Mouse (Mus musculus) forebrain, embryonic 14.5 days (tissue): ENCODE measurements around the gene Memo1. TPM values are rescaled to one million over a fixed set of nuclear protein-coding genes. Genes with fewer than 3 reads are reported as not detected.
A peak's percentile ranks its signal among the peaks of the same experiment; 100 is the strongest.

ENCODE experiments used
- ATAC-seq: fragments of 200-750 bp; cut with Nextera tagmentation; 2 replicates; pipeline ENCODE4 v1.8.0; 2017; ENCODE audit warnings: mild to moderate bottlenecking, moderate library complexity
- DNase-seq: peaks from one replicate; pipeline ENCODE4 v3.0.0-alpha.2; 2015; ENCODE audit warnings: low spot score
- H3K27ac ChIP-seq: fragments of 300-500 bp; sonication (generic); 2 replicates; pipeline ENCODE4 v1.5.1; 2014; ENCODE audit warnings: low read depth, mild to moderate bottlenecking, control low read depth, low read length, moderate library complexity
- H3K27me3 ChIP-seq: fragments of 300-500 bp; sonication (generic); replicated peaks from 2 replicates; pipeline ENCODE4 v1.6.1; 2014; ENCODE audit warnings: low read length, control low read depth, mixed read lengths; ENCODE audit not compliant: control insufficient read depth, insufficient read depth
- H3K36me3 ChIP-seq: fragments of 300-500 bp; sonication (generic); 2 replicates; pipeline ENCODE4 v1.6.1; 2014; ENCODE audit warnings: low read length, control low read depth; ENCODE audit not compliant: control insufficient read depth, insufficient read depth
- H3K4me1 ChIP-seq: fragments of 300-500 bp; sonication (generic); 2 replicates; pipeline ENCODE4 v1.6.1; 2014; ENCODE audit warnings: antibody characterized with exemption, low read length, control low read depth; ENCODE audit not compliant: control insufficient read depth, insufficient read depth
- H3K4me2 ChIP-seq: fragments of 300-500 bp; sonication (generic); 2 replicates; pipeline ENCODE4 v1.6.1; 2014; ENCODE audit warnings: mild to moderate bottlenecking, control low read depth, low read length
- H3K4me3 ChIP-seq: fragments of 300-500 bp; sonication (generic); 2 replicates; pipeline ENCODE4 v1.5.1; 2014; ENCODE audit warnings: low read depth, low read length, control low read depth
- H3K9ac ChIP-seq: fragments of 300-500 bp; sonication (generic); 2 replicates; pipeline ENCODE4 v1.6.1; 2014; ENCODE audit warnings: mild to moderate bottlenecking, low read length, control low read depth, moderate library complexity
- H3K9me3 ChIP-seq: fragments of 300-500 bp; sonication (generic); replicated peaks from 2 replicates; pipeline ENCODE4 v1.6.1; 2016; ENCODE audit warnings: low read length, control low read depth, mixed read lengths; ENCODE audit not compliant: control insufficient read depth
- WGBS: fragments of 180-500 bp; shearing (Covaris S2); extraction: QIAGEN DNeasy Blood & Tissue Kit; methylation state at CpG from one replicate; pipeline ENCODE4 v1.1.7; 2014; 5-methylcytosine and 5-hydroxymethylcytosine counted together
- polyA plus RNA-seq: library from polyadenylated mRNA; unstranded; fragments of >200 nt; fragmentation: Nextera tagmentation; extraction: Ambion mirVana; gene quantifications from 2 replicates; pipeline ENCODE4 v1.2.1, GENCODE M21; 2014

The Memo1 gene
- polyA plus RNA-seq, 1 experiment from 2014 or later = 85.3 TPM

- Histone ChIP-seq H3K36me3 (no peaks in the 10 kb centered on the region), H3K4me2 (no peak overlapping the region), H3K27ac (no peak overlapping the region), H3K27me3 (no peaks in the 10 kb centered on the region), H3K9ac (no peak overlapping the region), H3K4me1 (peaks cover 3% of the 10 kb centered on the region), H3K9me3 (no peaks in the 10 kb centered on the region), H3K4me3 (no peak overlapping the region)
- DNase-seq (no peak), ATAC-seq (no peak)
- WGBS = 91% methylated on average over 2 of the region's 2 CpGs
These were observed 25.1 kb downstream of the Memo1 start for GRCm38 (mm10) chr17:74270205-74270604.

DNA sequence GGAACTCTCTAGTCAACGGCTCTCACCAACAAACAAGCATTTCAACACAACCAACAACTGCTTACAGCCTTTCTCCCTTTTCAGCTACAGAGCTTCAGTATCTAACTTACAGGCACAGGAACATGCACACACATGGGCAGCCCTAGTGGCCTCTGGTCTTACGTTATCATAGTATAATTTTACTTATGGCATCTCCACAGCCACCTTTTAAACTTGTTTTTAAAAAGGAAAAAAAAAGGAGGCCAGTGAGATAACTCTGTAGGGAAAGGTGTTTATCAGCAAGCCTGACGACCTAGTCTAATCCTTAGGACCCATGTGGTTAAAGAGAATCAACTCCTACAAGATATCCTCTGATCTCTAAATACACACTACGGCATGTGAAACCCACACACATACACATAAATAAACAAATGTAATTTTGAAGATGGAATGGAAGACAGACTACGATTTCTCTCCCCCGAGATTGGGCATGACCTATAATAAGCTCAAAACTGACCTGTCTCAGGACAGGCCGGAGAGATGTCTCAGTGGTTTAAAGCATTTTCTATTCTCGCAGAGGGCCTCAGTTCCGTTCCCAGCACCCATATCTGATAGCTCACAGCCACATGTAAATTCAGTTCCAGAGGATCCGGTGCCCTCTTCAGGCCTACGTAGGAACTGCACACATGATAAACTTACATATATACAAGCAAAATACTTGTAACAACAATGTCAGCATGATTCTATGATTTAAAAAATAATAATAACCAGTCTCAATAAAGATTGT lies 27.7 kb downstream of the Memo1 start:
- WGBS = 95% methylated on average over 11 of the region's 11 CpGs
- no peak overlapping the region for H3K9ac ChIP-seq
- H3K4me2 ChIP-seq = no peak overlapping the region
- ATAC-seq = no peak
- no peaks in the 10 kb centered on the region for H3K27me3 ChIP-seq
- H3K27ac ChIP-seq = no peak overlapping the region
- DNase-seq = no peak
- no peaks in the 10 kb centered on the region for H3K9me3 ChIP-seq
- H3K4me1 ChIP-seq = peaks cover 13% of the 10 kb centered on the region
- no peaks in the 10 kb centered on the region for H3K36me3 ChIP-seq
- H3K4me3 ChIP-seq = no peak overlapping the region

DNA sequence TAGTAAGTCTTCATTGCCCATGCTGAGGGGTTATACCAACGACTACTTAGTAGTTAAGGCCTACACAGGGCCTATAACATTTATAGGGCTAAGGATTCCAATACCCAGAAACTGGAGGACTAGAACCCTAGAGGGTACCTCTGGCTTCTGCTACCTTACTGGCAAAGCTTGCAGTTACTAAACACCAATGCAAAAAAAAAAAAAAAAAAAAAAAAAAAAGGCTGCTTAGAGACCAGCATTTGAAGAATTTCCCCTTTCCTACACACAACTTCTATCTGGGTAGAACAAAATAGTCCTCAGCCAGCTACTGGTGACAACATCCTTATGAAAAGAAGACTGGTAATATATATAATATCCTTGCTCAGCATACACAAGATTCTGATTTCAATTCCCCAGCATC lies 29.7 kb downstream of the Memo1 start:
- H3K27ac ChIP-seq = no peak overlapping the region
- peaks cover 13% of the 10 kb centered on the region for H3K4me1 ChIP-seq
- no peak for DNase-seq
- H3K9ac ChIP-seq = no peak overlapping the region
- no peak overlapping the region for H3K4me2 ChIP-seq
- no peak overlapping the region for H3K4me3 ChIP-seq
- no peak for ATAC-seq
- no peaks in the 10 kb centered on the region for H3K27me3 ChIP-seq
- H3K9me3 ChIP-seq = no peaks in the 10 kb centered on the region
- H3K36me3 ChIP-seq = no peaks in the 10 kb centered on the region
- WGBS = 70% methylated on average over 1 of the region's 1 CpGs

DNA sequence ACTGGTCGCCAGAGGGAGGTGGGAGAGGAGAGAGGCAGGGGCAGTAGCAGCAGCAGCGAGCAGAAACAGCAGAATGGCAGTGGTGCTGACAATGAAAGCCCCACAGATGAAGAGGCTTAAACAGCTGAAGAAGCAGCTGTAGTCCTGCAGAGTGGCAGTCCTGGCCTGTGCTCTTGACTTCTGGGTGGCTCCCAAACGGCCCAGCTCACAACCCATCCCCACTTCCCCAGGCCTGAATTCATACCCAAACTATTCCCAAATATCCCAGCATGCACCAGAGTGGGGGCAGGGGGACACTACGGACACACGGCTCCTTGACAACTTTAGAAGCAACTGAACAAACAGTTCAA lies 30.2 kb downstream of the Memo1 start:
- peaks cover 13% of the 10 kb centered on the region for H3K4me1 ChIP-seq
- H3K4me2 ChIP-seq = 0 out of 2 replicates have a peak overlapping the region, but pooled peaks have one; percentile 8
- WGBS = 25% methylated on average over 5 of the region's 5 CpGs
- H3K27ac ChIP-seq = peak overlapping the region; percentile 75
- DNase-seq (peak; percentile 27), ATAC-seq (peak; percentile 47)
- H3K9ac ChIP-seq = peak overlapping the region; percentile 21; the same call in 1 of the 2 replicates
- no peak overlapping the region for H3K4me3 ChIP-seq
- H3K27me3 ChIP-seq = no peaks in the 10 kb centered on the region
- no peaks in the 10 kb centered on the region for H3K9me3 ChIP-seq
- no peaks in the 10 kb centered on the region for H3K36me3 ChIP-seq

- H3K27ac ChIP-seq = peak overlapping the region; percentile 75
- 0 out of 2 replicates have a peak overlapping the region, but pooled peaks have one; percentile 8 for H3K4me2 ChIP-seq
- 57% methylated on average over 3 of the region's 3 CpGs for WGBS
These were observed 30.8 kb downstream of the Memo1 start for GRCm38 (mm10) chr17:74264333-74265155.

DNA sequence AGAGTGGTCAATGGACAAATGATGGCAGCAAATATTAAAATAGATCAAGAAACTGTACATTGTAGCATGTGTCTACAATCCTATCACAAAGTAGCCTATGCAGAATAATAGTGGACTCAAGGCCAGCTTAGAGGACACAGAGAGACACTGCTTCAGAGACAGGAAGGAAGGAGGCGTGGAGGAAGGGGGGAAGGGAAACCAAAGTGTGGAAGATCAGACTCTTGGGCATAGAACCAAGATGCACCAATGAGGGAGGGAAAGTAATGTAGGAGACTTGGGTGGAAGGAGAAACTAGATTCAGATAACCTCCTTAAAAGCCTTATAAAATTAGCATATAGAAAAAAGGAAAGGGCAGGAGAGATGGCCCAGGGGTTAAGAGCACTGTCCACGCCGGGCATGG lies 32.9 kb downstream of the Memo1 start:
- DNase-seq (no peak), ATAC-seq (no peak)
- Histone ChIP-seq H3K4me2 (no peak overlapping the region), H3K9ac (no peak overlapping the region), H3K9me3 (no peaks in the 10 kb centered on the region), H3K36me3 (peaks cover 9% of the 10 kb centered on the region; the same call in 1 of the 2 replicates), H3K27me3 (no peaks in the 10 kb centered on the region), H3K27ac (no peak overlapping the region), H3K4me1 (peaks cover 13% of the 10 kb centered on the region), H3K4me3 (no peak overlapping the region)
- 95% methylated on average over 3 of the region's 3 CpGs for WGBS

More at GRCm38 (mm10) chr17:74264333-74265155, 30.8 kb downstream of the Memo1 start:
- no peak overlapping the region for H3K4me3 ChIP-seq
- ATAC-seq = peak; percentile 70; the same call in 1 of the 2 replicates
- H3K36me3 ChIP-seq = no peaks in the 10 kb centered on the region
- H3K4me1 ChIP-seq = peaks cover 13% of the 10 kb centered on the region
- H3K9ac ChIP-seq = peak overlapping the region; percentile 21; the same call in 1 of the 2 replicates
- no peaks in the 10 kb centered on the region for H3K27me3 ChIP-seq
- no peaks in the 10 kb centered on the region for H3K9me3 ChIP-seq
- peak; percentile 25 for DNase-seq

GRCm38 (mm10) chr17:74245284-74245683 lies 50.0 kb downstream of the Memo1 start:
- no peaks in the 10 kb centered on the region for H3K36me3 ChIP-seq
- H3K4me1 ChIP-seq = no peaks in the 10 kb centered on the region
- no peak overlapping the region for H3K27ac ChIP-seq
- no peak overlapping the region for H3K4me2 ChIP-seq
- H3K27me3 ChIP-seq = no peaks in the 10 kb centered on the region
- H3K9me3 ChIP-seq = no peaks in the 10 kb centered on the region
- 85% methylated on average over 1 of the region's 1 CpGs for WGBS
- no peak overlapping the region for H3K4me3 ChIP-seq
- DNase-seq = no peak
- no peak overlapping the region for H3K9ac ChIP-seq
- no peak for ATAC-seq

DNA sequence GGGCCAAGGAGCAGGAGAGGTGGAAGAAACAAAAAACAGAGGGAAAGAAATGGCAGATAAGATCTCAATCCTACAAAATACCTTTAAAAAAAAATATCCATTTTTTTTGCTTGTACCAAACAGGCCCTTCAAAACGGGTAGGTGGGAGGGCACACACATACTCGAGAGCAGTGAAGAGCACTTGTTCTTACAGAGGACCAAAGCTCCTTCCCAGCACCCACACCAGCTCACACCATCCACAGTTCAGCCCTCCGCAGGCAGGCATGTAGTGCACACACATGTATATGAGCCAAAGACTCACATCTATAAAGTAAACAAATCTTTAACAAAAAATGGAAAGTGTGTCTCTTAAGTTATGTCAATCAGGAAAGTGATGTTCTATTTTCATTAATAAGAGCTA lies 52.5 kb downstream of the Memo1 start:
- no peak overlapping the region for H3K9ac ChIP-seq
- 78% methylated on average over 3 of the region's 3 CpGs for WGBS
- no peaks in the 10 kb centered on the region for H3K27me3 ChIP-seq

More for the DNA sequence above, 52.5 kb downstream of the Memo1 start:
- H3K4me1 ChIP-seq = no peaks in the 10 kb centered on the region
- no peaks in the 10 kb centered on the region for H3K9me3 ChIP-seq
- H3K4me2 ChIP-seq = no peak overlapping the region
- H3K4me3 ChIP-seq = no peak overlapping the region
- peaks cover 6% of the 10 kb centered on the region; the same call in 1 of the 2 replicates for H3K36me3 ChIP-seq
- ATAC-seq = no peak
- no peak overlapping the region for H3K27ac ChIP-seq
- DNase-seq = no peak
